Mouse (Mus musculus) cerebellum, postnatal 14 days (tissue): ENCODE measurements at regions not wholly inside any gene's neighbourhood (a gene's known extent, or its start where the extent isn't known, plus 50 kb on each side); places are given as distances from the start of the nearest gene placed in this dataset.

ENCODE experiments used
- DNase-seq, 2 experiments: peaks; one replicate each; pipeline ENCODE4 v3.0.0; 2021; ENCODE audit warnings: mixed read lengths in 2 of 2

DNA sequence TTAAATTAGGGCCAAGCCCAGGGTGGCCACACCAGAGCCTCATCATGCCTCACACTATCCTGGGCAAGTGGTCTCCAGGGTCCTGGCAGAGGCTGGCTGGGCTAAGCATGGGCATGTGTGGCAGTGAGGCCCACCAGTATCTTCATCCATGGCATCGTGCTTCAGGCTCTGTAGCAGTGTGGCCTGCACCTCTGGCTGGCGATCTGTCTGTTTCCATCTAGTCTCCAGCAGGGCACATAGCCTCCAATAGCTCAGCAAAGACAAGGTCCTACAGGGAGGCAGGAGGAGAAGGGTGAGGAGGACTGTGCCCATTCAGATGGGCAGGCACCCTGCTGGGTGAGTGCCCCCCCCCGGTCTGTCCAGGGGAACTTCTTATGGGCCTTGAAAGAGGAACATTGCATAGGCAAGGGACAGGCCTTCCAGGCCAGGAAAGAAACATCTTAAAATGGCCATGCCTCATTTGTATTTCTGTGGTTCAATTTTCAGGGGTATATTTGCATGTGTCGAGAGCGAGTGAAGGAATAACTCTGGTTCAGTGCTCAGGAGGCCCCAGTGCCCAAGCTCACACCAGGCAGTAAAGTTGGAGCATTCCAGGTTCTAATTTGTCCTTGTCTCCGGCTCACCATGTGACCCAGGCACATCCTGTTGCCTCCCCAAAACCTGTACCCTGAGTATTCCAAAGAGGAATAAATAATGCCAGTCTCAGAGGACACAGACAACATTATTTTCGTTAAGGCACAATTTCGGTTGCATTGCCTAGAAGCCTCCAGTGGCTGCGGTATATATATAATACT is 60.4 kb upstream of the Ppara start:
- DNase-seq, result peak; percentile 59 to 62

DNA sequence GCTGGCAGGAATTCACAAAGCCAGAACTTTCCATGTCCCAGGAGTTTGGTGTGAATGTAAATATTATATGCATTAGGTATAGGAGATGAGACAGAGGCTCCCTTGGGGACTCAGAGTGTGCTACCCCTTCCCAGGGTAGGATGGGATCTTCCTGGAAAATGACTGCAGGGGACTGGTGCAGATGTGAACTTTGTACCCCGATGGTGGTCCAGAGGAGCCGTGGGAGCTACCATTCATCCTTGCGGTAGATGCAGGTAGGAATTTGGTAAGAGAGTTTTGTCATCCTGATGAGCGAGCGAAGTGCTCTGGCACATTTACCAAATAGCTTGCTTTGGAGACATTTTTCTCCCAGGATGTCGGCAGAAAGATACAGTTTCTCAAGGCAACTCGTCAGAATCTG is 59.7 kb upstream of the Ppara start:
- DNase-seq, result no peak

DNA sequence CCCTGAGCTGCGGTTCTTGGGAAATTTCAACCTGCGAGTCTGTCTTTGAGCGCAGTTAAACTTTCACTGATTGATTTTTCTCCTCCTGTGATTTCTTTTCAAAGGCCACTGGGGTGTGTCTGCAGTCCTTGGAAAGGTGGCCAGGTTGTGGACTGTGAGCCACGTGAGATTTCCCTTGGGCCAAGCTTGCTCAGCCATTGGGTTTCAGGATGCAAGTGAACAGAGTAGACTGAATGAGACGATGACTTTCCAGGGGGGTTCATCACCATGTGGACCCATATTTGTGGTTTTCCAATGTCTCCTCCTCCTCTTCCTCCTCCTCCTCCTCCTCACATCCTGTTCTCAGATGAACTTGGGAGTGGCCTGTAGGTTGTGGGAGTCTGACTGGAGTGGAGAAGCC is 59.0 kb upstream of the Ppara start:
- peak in 1 of 2 experiments; percentile 66 for DNase-seq

DNA sequence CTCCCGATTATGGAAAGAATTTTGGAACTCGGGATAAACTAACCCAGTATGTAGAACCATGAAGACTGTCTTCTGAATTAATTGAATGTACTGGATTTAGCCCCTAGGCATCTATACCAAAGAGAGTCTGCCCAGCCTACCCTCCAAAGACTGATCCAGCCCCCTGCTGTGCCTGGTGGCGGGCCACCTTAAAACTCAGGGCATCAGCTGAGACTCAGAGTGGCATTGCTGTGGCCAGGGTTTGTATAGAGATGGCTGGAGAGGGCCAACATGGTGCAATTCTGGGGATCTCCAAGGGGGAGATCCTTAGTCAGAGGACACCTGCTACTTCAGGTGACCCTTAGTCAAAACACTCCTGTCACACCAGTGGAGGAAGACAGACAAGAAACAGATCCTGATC is 58.6 kb upstream of the Ppara start:
- DNase-seq, result peak in 1 of 2 experiments; percentile 72

DNA sequence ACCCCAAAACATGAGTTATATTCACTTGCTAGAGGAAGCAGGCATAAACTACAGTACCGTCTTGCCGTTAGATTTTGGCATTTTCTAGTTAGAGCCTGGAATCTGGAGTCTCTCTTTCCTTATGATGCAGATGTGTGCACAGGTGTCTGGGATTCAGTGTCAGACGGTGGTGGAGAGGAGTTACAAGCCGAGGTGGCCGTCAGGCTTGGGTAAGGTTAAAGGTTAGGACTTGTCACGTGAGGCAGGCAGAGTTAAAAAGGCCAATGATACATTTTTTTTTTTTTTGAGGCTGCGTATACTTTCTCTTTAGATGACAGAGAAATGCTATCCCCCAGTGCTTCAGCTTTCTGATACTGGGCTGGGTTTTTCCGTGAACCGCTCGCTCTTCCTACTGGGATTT is 57.9 kb upstream of the Ppara start:
- DNase-seq, result no peak

DNA sequence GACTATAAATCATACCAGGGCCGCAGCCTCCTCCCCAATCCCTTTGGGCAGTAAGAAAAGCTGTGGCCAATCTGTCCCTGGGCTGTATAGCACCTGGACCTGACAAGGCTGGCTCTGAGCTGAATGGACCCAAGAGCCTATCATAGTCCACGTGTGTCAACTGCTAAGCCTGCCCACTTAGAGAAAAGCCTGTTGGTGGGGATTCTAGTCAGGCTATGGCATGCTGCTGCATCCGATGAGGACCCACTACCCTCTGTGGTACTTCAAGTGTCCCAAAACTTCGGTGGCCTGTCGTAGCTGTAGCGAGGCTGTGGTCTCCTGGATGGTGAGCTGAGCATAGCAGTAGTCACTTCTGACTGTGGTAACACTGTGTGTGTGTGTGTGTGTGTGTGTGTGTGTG is 57.4 kb upstream of the Ppara start:
- DNase-seq, result peak in 1 of 2 experiments; percentile 62

DNA sequence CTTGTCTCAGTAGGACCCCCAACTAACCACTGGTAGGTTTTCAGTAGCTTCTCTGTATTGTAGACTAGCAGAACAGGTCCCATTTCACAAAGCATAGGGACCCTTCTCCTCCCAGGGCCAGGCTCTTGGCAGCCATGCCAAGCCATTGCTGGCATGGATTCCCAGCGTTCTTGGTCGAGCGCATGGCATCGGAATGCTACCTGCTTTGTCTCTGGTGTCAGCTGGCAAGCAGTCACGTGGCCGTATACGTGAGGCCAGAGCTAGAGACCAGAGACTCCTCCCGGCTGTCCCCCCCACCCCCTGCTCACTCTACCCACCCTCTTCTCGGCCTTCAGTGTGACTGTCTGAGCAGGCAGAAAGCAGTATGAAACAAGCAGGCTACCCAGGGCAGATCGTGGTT is 56.9 kb upstream of the Ppara start:
- DNase-seq, result peak; percentile 95 to 96

DNA sequence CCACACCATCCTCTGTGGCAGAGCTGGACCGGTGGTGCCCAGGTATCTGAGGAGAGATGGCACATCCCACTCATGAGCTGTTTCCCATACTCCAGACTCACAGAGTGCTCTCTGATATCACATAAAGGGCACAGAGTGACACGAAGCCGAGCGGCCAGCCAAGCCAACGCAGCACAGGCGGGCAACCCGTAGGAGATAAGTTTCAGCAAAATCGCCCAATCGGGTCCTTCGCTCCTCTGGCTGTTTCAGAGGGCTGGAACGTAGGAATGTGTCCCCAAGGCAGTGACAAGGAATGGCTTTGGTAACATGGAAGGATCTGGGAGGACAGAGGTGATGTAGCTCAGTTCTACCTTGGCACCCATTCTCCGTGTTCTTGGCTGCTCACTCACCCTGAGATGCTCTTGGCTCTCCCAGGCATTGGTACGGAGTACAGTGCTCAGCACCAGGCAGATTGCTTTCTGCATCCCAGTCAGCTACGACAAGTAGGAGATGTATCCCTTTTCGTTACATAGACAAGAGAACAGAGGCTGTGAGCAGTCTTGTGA is 56.4 kb upstream of the Ppara start:
- DNase-seq, result peak in 1 of 2 experiments; percentile 65

DNA sequence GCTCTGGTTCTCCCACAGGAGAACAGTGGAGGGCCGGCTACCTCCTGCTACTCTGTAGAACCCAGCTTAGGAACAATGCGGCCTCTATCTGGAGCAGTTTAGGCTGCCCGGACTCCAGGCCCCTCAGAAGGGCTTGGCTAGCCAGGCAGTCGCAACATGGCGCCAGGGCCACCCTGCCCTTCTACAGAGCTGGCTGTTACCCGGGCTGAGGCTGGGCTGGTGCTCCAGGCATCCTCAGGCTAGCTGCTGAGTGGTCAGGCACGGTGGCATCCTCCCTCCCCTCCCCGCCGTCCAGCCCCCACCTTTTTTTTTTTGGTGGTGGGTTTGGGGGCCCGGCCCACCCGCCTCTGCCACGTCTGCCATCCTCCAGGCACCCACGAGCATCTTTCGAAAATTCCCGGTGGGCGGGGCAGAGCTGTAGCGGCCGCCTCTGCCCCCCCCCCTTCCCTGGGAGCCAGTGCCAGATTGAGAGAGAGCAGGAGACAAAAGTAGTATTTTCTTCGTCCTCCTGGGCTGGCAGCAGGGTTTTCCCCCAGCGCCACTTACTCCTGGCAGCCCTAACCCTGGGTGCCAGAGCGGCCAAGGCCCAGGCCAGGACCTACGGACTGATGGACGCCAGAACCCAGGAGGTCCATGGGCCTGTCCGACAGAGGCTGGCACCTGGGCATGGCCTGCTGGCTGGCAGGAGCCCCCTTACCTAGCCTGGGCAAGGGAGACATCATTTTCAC is 55.6 kb upstream of the Ppara start:
- peak; percentile 81 to 85 for DNase-seq

DNA sequence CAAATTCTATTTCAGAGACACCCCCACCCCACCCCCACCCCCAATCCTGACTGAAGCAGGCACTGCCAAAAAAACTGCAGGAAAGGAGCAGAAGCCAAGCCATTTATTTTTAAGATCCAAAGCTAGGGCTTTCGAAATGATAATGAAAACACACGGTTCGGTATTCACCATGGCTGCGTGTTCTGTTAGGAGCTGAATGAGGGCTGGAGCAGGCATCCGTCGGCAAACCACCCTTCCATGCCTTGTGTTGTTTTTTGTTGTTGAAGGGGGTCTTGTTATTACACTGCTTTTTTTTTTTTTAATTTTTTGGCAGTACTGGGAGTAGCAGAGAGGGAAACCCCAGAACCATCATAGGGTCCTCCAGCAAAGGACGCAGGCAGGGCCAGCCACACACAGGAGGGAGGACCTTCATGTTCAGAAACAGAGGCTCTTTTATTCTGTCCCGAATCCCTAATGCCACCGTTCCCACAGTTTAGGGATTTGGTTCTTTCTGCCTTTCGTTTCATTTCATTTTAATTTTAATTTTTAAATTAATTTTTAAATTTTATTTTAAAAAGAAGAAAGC is 54.8 kb upstream of the Ppara start:
- DNase-seq, result no peak

DNA sequence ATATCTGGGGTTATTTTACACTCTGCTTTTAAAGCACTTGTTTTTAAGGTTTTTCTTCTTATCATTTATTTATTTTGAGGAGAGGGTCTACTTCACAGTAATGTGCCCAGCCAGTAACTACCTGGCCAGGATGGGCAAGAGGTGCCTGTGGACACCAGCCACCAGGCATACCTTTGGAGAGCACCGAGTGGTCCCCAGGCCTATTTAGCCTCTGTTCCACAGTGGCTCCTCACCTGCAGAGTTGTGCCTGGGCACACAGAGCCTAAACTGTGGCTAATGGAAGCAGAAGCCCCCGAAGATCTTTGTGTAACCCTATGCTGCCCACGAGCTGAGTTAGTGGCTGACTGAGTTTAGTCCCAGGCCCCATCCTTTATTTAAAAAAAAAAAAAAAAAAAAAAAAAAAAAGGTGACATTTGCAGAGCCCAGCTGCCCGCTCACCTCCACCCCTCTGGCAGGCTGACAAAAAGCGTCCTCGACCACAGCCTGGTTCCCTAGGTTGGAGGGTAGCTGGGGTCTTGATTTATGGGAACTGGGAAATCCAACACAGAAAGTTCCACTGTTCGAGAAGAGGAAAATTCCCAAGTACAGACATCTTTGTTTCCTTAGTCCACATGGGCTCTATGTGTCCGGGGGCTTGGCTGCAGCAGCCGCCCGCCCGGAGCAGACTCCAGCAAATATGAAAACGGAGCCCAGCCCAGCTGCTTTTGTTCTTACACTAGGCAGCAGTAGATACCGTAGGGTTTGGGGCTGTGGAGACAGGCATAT is 54.1 kb upstream of the Ppara start:
- peak; percentile 76 to 83 for DNase-seq

DNA sequence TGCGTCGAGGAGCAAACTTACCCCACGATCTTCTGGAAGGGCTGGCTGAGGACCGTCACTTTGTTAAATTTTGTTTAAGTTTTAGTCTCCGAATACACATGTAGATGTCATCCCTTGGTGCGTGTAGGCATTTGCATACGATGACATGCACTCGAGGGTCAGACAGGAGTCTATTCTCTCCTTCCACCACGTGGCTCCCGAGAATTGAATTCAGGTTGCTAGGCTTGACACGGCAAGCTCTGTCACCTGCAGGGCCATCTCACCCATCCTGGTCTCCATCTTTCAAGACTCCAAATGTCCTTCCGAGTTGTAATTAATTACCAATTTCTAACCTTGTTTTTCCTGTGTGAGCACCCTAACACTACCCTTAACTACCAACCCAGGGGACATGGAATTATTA is 52.7 kb upstream of the Ppara start:
- peak in 1 of 2 experiments; percentile 64 for DNase-seq

DNA sequence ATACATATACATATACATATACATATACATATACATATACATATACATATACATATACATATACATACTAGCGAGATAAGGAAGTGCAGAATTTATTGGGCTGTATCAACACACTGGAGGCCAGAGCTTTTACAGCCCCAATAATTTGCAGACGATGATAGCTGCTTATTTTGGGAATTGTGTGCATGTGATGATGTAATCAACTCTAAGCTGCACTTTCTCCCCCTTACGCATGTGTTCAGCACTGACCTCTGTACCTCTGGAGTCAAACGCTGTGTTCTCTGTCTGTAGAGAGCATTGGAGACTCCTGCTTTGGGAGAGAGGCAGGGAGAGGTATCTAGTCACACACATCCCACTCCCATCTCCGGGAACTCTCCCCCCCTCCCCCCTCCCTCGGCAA is 52.0 kb upstream of the Ppara start:
- no peak for DNase-seq

DNA sequence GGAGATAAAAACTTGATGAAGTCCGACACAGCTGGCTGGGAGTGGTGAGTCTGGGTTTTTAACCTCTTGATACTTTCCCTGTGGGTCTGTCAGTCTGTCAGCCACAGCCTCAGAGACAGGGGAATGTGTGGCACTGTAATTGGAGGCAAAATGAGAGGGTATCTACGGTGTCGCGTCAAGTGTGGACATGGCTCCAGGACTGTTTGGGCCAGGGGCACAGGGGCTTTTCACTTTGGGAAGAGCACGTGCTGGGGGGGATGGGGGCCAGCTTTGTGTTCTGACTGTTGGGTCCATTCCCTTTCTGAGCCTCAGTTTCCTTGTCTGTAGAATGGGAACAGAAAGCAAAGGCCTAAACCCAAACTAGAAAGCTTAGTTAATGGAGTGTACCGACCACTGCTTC is 51.5 kb upstream of the Ppara start:
- no peak for DNase-seq

DNA sequence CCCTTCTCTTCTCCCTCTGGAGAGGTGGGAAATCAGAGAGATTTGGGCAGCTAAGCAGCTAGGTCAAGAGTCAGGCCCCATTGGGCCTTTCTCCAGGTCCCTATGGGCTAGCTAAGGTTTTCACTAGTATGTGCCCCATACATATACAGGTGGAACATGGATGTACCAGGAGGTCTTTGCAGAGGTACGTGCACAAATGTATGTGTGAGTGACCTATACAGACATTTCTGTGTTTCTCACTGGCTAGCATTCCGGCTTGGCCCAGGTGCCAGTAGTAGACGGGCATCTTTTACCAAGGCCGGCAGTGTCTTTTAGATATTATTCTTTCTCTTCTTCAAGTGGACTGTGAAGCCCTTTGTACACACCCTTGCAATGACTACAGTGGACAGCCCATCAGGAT is 51.1 kb upstream of the Ppara start:
- no peak for DNase-seq

DNA sequence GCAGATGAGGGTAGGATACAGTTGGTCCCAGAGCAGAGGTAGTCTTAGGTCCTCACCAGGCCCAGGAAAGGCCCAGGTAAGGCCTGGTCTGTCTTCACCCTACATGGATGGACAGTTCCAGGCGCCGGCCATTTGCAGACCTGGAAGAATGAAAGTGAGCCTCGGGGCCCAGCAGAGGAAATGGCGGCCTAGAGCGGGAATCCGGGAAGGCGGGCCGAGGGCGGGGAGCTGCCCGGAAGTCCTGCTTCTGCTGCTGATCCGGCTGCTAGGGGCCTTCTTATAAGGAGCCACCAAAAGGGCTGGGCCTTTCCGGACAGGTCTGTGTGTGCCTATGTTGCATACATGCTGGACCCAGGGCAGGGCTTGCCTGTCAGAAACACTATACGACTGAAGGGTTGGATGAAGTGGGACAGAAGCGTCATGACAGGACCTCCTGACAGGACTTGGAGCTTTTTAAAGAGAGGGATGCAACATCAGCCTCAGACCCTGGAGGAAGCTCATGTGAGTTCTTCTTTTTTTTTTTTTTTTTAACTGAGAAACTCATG is 50.5 kb upstream of the Ppara start:
- peak; percentile 62 to 65 for DNase-seq

DNA sequence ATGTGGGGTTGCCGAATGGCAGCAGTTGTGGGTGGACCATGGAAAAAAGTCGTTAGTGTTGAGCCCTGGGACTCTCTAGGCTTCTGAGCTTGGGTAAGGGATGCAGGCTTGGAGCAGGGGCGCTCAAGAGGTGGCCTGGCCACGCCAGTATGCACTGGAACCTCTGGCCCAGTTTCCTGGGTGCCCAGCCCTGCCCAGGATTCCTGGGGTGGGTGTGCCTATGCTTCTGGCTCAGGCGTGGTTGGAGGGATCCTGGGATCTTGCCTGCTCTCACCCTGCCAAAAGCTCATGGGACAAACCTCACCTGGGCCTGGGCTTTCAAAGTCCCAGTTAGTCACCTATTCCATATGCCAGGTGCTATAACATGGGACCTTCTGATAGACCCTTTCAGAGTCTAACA is 49.9 kb upstream of the Ppara start:
- DNase-seq, result no peak
